Mouse (Mus musculus) G1E (cell line): Measurements from ENCODE around the gene Cenpa. TPM values are rescaled to one million over a fixed set of nuclear protein-coding genes. Genes with fewer than 3 reads are reported as not detected.

ENCODE experiments used
- ATAC-seq: 2 replicates; pipeline ENCODE4 v1.8.0; 2016; ENCODE audit warnings: mild to moderate bottlenecking; ENCODE audit not compliant: insufficient number of reproducible peaks, poor library complexity, low FRiP score, severe bottlenecking; ENCODE audit errors: extremely low read depth
- DNase-seq: peaks from one replicate; pipeline ENCODE4 v3.0.0; 2012; ENCODE audit warnings: low spot score
- H3K27me3 ChIP-seq: 2 replicates; pipeline ENCODE4 v1.6.1; 2012; ENCODE audit warnings: mild to moderate bottlenecking, low read length, inconsistent platforms; ENCODE audit not compliant: insufficient read depth
- H3K36me3 ChIP-seq: replicated peaks from 2 replicates; pipeline ENCODE3; 2012; ENCODE audit warnings: mild to moderate bottlenecking, inconsistent platforms
- H3K4me1 ChIP-seq: 2 replicates; pipeline ENCODE4 v1.6.1; 2012; ENCODE audit warnings: low read depth, low read length, inconsistent platforms, mixed read lengths; ENCODE audit not compliant: insufficient read depth
- H3K4me3 ChIP-seq: 2 replicates; pipeline ENCODE4 v1.5.1; 2012; ENCODE audit warnings: low read depth, mild to moderate bottlenecking, inconsistent platforms, low read length, moderate library complexity, mixed read lengths
- H3K9me3 ChIP-seq: replicated peaks from 2 replicates; pipeline ENCODE4 v1.6.1; 2012; ENCODE audit warnings: inconsistent platforms
- CTCF ChIP-seq: IDR thresholded peaks from 2 replicates; pipeline ENCODE4 v1.5.1; 2012; ENCODE audit warnings: low read depth, low read length, inconsistent platforms, mixed read lengths
- GATA1 ChIP-seq: IDR thresholded peaks from 2 replicates; pipeline ENCODE4 v1.6.1; 2012; ENCODE audit warnings: borderline replicate concordance, low read length, inconsistent platforms, mixed read lengths
- GATA2 ChIP-seq: IDR thresholded peaks from 2 replicates; pipeline ENCODE4 v1.6.1; 2012; ENCODE audit warnings: low read depth, low read length, inconsistent platforms, borderline replicate concordance
- POLR2AphosphoS5 ChIP-seq: IDR thresholded peaks from 2 replicates; pipeline ENCODE4 v1.6.1; 2012; ENCODE audit warnings: low read depth, low read length, inconsistent platforms; ENCODE audit not compliant: insufficient replicate concordance
- TAL1 ChIP-seq: conservative IDR thresholded peaks from 2 replicates; pipeline ENCODE4 v1.6.1; 2012; ENCODE audit warnings: low read depth, low read length, inconsistent platforms, mixed read lengths
- polyA plus RNA-seq: library from polyadenylated mRNA; stranded (reverse); fragments of >175 nt; gene quantifications from 2 replicates; pipeline ENCODE4 v1.2.3, GENCODE M21; 2012
- total RNA-seq, 2 experiments: library from RNA; stranded (forward) in 1 of 2; stranded (reverse) in 1 of 2; fragments of 200-1000 nt in 1 of 2; fragments of >200 nt in 1 of 2; fragmentation: Nextera tagmentation in 1 of 2; gene quantifications; 2 replicates each; pipeline ENCODE4 v1.2.3; 2014 to 2017

Gene Cenpa
- total and polyA plus RNA-seq, 3 experiments = 113 to 307 (median 203) TPM

GRCm38 (mm10) chr5:30721935-30722334, 55.4 kb downstream of the Cenpa start:
- no peaks in the 10 kb centered on the region for H3K4me1 ChIP-seq
- H3K9me3 ChIP-seq = no peaks in the 10 kb centered on the region
- TF ChIP-seq CTCF (no peak), TAL1 (no peak), POLR2AphosphoS5 (no peak), GATA2 (no peak), GATA1 (no peak)
- no peak overlapping the region for H3K4me3 ChIP-seq
- peaks cover 7% of the 10 kb centered on the region for H3K27me3 ChIP-seq
- ATAC-seq (no peak), DNase-seq (no peak)
- H3K36me3 ChIP-seq = no peaks in the 10 kb centered on the region

Other genes starting within 250 kb of the Cenpa start
- not detected in 2 replicates for gene Otof, start 204.8 kb upstream of the Cenpa start, total RNA-seq (2014; fragmentation: Nextera tagmentation)
- under 0.01 TPM in 2 replicates for gene Otof, start 204.8 kb upstream of the Cenpa start, total RNA-seq (2017)
- gene Otof, start 204.8 kb upstream of the Cenpa start, polyA plus RNA-seq = not detected in 2 replicates
- gene 1700001C02Rik, start 200.7 kb upstream of the Cenpa start, total RNA-seq (2014; fragmentation: Nextera tagmentation) = not detected in 2 replicates
- gene 1700001C02Rik, start 200.7 kb upstream of the Cenpa start, total RNA-seq (2017) = not detected in 2 replicates
- gene 1700001C02Rik, start 200.7 kb upstream of the Cenpa start, polyA plus RNA-seq = not detected in 2 replicates
- not detected in 2 replicates for gene Cib4, start 120.9 kb upstream of the Cenpa start, total RNA-seq (2014; fragmentation: Nextera tagmentation)
- gene Cib4, start 120.9 kb upstream of the Cenpa start, total RNA-seq (2017) = not detected in 2 replicates
- not detected in 2 replicates for gene Cib4, start 120.9 kb upstream of the Cenpa start, polyA plus RNA-seq
- not detected in 2 replicates for gene Kcnk3, start 78.6 kb upstream of the Cenpa start, total RNA-seq (2014; fragmentation: Nextera tagmentation)
- 0.06 and 0.16 TPM in 2 replicates for gene Kcnk3, start 78.6 kb upstream of the Cenpa start, total RNA-seq (2017)
- gene Kcnk3, start 78.6 kb upstream of the Cenpa start, polyA plus RNA-seq = not detected in 2 replicates
- 10.1 and 10.6 TPM in 2 replicates for gene Slc35f6, start 18.8 kb upstream of the Cenpa start, total RNA-seq (2014; fragmentation: Nextera tagmentation)
- 11.9 and 13.0 TPM in 2 replicates for gene Slc35f6, start 18.8 kb upstream of the Cenpa start, total RNA-seq (2017)
- gene Slc35f6, start 18.8 kb upstream of the Cenpa start, polyA plus RNA-seq = 14.2 and 15.3 TPM in 2 replicates
- not detected in 2 replicates for gene Dpysl5, start 44.8 kb downstream of the Cenpa start, total RNA-seq (2014; fragmentation: Nextera tagmentation)
- under 0.01 and 0.49 TPM in 2 replicates for gene Dpysl5, start 44.8 kb downstream of the Cenpa start, total RNA-seq (2017)
- not detected in 2 replicates for gene Dpysl5, start 44.8 kb downstream of the Cenpa start, polyA plus RNA-seq
- not detected in 2 replicates for gene Mapre3, start 147.9 kb downstream of the Cenpa start, total RNA-seq (2014; fragmentation: Nextera tagmentation)
- gene Mapre3, start 147.9 kb downstream of the Cenpa start, total RNA-seq (2017) = 0.12 and 0.27 TPM in 2 replicates
- not detected in 2 replicates for gene Mapre3, start 147.9 kb downstream of the Cenpa start, polyA plus RNA-seq
- gene Tmem214, start 201.2 kb downstream of the Cenpa start, total RNA-seq (2014; fragmentation: Nextera tagmentation) = 17.9 and 36.0 TPM in 2 replicates
- 19.2 and 19.6 TPM in 2 replicates for gene Tmem214, start 201.2 kb downstream of the Cenpa start, total RNA-seq (2017)
- 21.5 and 26.7 TPM in 2 replicates for gene Tmem214, start 201.2 kb downstream of the Cenpa start, polyA plus RNA-seq
- gene Agbl5, start 221.9 kb downstream of the Cenpa start, total RNA-seq (2014; fragmentation: Nextera tagmentation) = 31.2 and 48.5 TPM in 2 replicates
- 9.9 and 13.0 TPM in 2 replicates for gene Agbl5, start 221.9 kb downstream of the Cenpa start, total RNA-seq (2017)
- 65.8 and 85.9 TPM in 2 replicates for gene Agbl5, start 221.9 kb downstream of the Cenpa start, polyA plus RNA-seq
- gene Ost4, start 241.0 kb downstream of the Cenpa start, total RNA-seq (2014; fragmentation: Nextera tagmentation) = 309 and 472 TPM in 2 replicates
- 346 and 348 TPM in 2 replicates for gene Ost4, start 241.0 kb downstream of the Cenpa start, total RNA-seq (2017)
- gene Ost4, start 241.0 kb downstream of the Cenpa start, polyA plus RNA-seq = 70.6 and 80.1 TPM in 2 replicates
- 0.38 TPM in 1 of 2 replicates, not detected in the other for gene Emilin1, start 246.6 kb downstream of the Cenpa start, total RNA-seq (2014; fragmentation: Nextera tagmentation)
- gene Emilin1, start 246.6 kb downstream of the Cenpa start, total RNA-seq (2017) = 1.0 and 2.6 TPM in 2 replicates
- 1.2 and 1.3 TPM in 2 replicates for gene Emilin1, start 246.6 kb downstream of the Cenpa start, polyA plus RNA-seq